Mouse (Mus musculus): ENCODE measurements around the gene Smtnl2. TPM values are rescaled to one million over a fixed set of nuclear protein-coding genes. Genes with fewer than 3 reads are reported as not detected.
"Not testable (repeated sequence)": the region's sequence is repeated elsewhere in the genome, so short reads cannot be mapped to it uniquely, and the experiment has no call there.

Smtnl2 gene
- polyA plus RNA-seq, 1 experiment from 2014 or later: 56.1 TPM

DNA sequence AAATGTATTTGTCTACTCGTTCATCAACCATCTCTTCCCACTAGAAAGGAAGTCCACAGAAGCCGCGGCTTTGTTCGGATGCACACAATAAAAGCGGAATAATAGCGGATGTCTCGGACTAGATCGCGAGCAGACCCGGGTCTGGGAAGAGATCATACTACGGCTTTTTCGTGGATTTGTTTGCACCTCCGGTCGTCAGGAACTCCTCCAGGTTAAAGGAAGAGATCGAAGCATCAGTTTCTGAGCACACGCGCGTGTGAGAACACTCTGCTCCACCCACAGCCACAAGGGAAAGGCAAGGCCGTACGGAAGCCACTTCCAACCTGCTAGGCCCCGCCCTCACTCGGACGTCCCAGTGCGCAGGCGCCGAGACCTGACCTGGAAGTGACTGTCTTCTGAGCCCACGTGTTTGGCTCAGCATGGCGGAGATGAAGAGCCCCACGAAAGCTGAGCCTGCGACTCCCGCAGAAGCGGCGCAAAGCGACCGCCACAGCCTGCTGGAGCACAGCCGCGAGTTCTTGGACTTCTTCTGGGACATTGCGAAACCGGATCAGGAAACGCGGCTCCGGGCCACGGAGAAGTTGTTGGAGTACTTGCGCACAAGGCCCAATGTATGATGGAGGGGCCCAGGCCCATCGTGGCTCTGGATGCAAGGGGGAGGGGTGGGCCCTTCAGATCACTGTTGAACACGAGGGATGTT is 29.6 kb upstream of the Smtnl2 start, which contains the start of gene Mybbp1a:
Gene Mybbp1a, plus strand, starts transcription at position 391 of the 700 bp plus-strand sequence.
- ATAC-seq (ENCODE audit: low FRiP score, low TSS enrichment): peak; percentile 94
- Histone ChIP-seq H3K4me3 (ENCODE audit: low read length) (peak within 1 kb of the TSS; percentile 87), H3K36me3 (ENCODE audit: control insufficient read depth, insufficient read depth, low read length) (peaks cover 39% of the 10 kb centered on the region), H3K9me3 (ENCODE audit: control insufficient read depth, low read length) (no peaks in the 10 kb centered on the region), H3K27ac (ENCODE audit: low read depth, low read length) (peak within 1 kb of the TSS; percentile 86), H3K4me2 (replicated peaks; ENCODE audit: low read depth, low read length) (peak within 1 kb of the TSS; percentile 90), H3K4me1 (ENCODE audit: control insufficient read depth, insufficient read depth, low read length) (peaks cover 13% of the 10 kb centered on the region), H3K27me3 (ENCODE audit: control insufficient read depth, insufficient read depth, low read length) (no peaks in the 10 kb centered on the region), H3K9ac (ENCODE audit: low read depth, low read length) (peak within 1 kb of the TSS; percentile 88)
- under 1% methylated on average over 46 of the region's 46 CpGs for WGBS

DNA sequence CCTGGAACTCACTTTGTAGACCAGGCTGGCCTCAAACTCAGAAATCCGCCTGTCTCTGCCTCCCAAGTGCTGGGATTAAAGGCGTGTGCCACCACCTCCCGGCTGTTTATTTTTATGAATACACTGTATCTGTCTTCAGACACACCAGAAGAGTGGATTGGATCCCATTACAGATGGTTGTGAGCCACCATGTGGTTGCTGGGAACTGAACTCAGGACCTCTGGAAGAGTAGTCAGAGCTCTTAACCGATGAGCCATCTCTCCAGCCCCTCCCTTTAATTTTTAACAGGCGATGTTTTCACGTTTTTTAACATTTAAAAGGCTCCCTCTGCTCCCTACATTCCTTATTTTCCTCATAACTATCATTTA is 29.1 kb upstream of the Smtnl2 start:
- peak overlapping the region; percentile 88; the same call in 1 of the 2 replicates for H3K9ac ChIP-seq (ENCODE audit: low read depth, low read length)
- 46% methylated on average over 6 of the region's 6 CpGs for WGBS

DNA sequence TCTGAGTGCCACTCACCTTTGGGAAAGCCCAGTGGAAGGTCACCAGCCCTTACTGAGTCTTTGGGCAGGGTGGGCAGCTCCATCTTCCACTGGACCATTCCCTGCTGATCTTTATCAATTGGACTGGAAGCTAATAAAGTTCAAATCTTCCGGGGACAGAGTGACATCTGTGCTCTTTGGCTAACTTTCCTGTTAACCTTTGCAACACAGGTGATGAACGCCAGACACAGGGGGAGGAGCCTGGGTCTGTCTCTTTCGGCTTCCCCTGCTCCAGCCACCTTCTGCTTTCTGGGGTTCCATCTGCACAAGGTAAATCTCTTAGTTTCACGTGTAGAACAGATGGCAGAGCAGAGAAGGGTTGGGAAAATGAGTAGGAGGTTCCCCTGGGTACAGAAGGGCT is 26.9 kb upstream of the Smtnl2 start:
- no peak overlapping the region for H3K9ac ChIP-seq (ENCODE audit: low read depth, low read length)
- ATAC-seq (ENCODE audit: low FRiP score, low TSS enrichment): no peak
- 58% methylated on average over 4 of the region's 4 CpGs for WGBS
- H3K4me1 ChIP-seq (ENCODE audit: control insufficient read depth, insufficient read depth, low read length): peaks cover 22% of the 10 kb centered on the region
- H3K36me3 ChIP-seq (ENCODE audit: control insufficient read depth, insufficient read depth, low read length): peaks cover 12% of the 10 kb centered on the region
- H3K27me3 ChIP-seq (ENCODE audit: control insufficient read depth, insufficient read depth, low read length): no peaks in the 10 kb centered on the region
- no peak overlapping the region for H3K4me2 ChIP-seq (replicated peaks; ENCODE audit: low read depth, low read length)
- no peak overlapping the region for H3K27ac ChIP-seq (ENCODE audit: low read depth, low read length)
- H3K4me3 ChIP-seq (ENCODE audit: low read length): no peak overlapping the region
- no peaks in the 10 kb centered on the region for H3K9me3 ChIP-seq (ENCODE audit: control insufficient read depth, low read length)

More for the DNA sequence above, 29.1 kb upstream of the Smtnl2 start:
- peak overlapping the region; percentile 90 for H3K4me2 ChIP-seq (replicated peaks; ENCODE audit: low read depth, low read length)
- not testable (repeated sequence) for H3K9me3 ChIP-seq (ENCODE audit: control insufficient read depth, low read length); H3K27me3 ChIP-seq (ENCODE audit: control insufficient read depth, insufficient read depth, low read length); ATAC-seq (ENCODE audit: low FRiP score, low TSS enrichment)
- H3K4me3 ChIP-seq (ENCODE audit: low read length): peak overlapping the region; percentile 87
- peak overlapping the region; percentile 86; the same call in 1 of the 2 replicates for H3K27ac ChIP-seq (ENCODE audit: low read depth, low read length)
- peaks cover 33% of the 10 kb centered on the region for H3K36me3 ChIP-seq (ENCODE audit: control insufficient read depth, insufficient read depth, low read length)
- peaks cover 18% of the 10 kb centered on the region for H3K4me1 ChIP-seq (ENCODE audit: control insufficient read depth, insufficient read depth, low read length)

DNA sequence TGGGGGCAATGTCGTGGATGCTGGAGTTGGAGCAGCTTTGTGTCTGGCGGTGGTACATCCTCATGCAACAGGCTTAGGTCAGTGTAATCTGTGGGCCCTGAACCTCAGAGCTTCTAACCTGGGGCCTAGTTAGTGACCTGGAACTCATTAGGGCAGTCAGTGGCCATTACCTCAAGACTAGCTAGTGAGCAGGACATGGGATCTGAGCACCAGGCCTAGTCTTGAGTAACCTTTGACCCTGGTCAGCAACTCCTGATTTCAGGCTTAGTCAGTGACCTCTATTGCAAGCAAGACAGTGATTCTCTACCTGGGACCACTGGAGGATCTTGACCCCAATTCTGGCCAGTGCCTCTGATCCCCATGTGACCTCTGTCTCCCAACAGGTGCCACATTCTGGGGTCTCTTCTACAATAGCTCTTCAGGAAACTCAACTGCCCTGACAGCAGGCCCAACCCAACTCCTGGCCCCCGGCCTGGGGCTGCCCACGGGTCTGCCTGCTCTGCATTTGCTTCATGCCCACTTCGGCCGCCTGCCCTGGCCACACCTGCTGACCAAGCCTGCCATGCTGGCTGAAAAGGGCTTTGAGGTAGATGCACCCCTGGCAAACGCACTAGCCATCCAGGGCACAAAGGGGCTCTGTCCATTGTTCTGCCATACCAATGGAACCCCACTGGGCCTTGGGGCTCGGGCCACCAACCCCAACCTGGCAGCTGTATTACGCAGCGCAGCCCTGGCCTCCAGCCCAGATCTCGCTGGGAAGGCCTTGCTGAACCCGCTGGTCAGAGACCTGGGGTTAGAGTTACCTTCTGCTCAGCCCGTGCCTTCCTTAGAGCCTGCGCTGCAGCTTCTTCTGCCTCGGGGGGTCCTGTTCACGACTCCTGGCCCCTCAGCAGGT is 25.5 kb upstream of the Smtnl2 start:
- Histone ChIP-seq H3K9ac (ENCODE audit: low read depth, low read length) (no peak overlapping the region), H3K27me3 (ENCODE audit: control insufficient read depth, insufficient read depth, low read length) (no peaks in the 10 kb centered on the region), H3K27ac (ENCODE audit: low read depth, low read length) (no peak overlapping the region), H3K9me3 (ENCODE audit: control insufficient read depth, low read length) (no peaks in the 10 kb centered on the region), H3K36me3 (ENCODE audit: control insufficient read depth, insufficient read depth, low read length) (no peaks in the 10 kb centered on the region), H3K4me3 (ENCODE audit: low read length) (no peak overlapping the region), H3K4me2 (replicated peaks; ENCODE audit: low read depth, low read length) (no peak overlapping the region), H3K4me1 (ENCODE audit: control insufficient read depth, insufficient read depth, low read length) (peaks cover 16% of the 10 kb centered on the region; the same call in 1 of the 2 replicates)
- ATAC-seq (ENCODE audit: low FRiP score, low TSS enrichment): no peak
- WGBS: 81% methylated on average over 16 of the region's 16 CpGs

DNA sequence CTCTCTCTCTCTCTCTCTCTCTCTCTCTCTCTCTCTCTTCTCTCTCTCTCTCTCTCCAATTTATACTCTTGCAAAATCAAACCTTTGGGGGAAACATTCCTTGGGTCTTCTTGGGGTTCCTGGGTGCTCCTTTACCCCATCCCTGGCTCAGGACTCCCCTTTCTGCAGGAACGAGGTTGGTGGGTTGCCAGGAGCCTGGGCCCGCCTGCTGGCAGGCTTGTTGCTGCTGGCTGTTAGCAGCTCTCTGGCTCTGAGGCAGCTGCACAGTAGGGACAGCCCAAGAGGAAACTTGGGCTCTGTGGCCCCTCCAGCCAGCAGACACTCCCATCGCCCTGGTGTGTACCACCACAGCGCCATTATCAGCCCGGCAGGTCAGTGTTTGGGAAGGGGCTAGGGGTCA is 24.8 kb upstream of the Smtnl2 start:
- no peak overlapping the region for H3K4me3 ChIP-seq (ENCODE audit: low read length)
- ATAC-seq (ENCODE audit: low FRiP score, low TSS enrichment): no peak
- no peaks in the 10 kb centered on the region for H3K9me3 ChIP-seq (ENCODE audit: control insufficient read depth, low read length)
- H3K4me1 ChIP-seq (ENCODE audit: control insufficient read depth, insufficient read depth, low read length): peaks cover 15% of the 10 kb centered on the region; the same call in 1 of the 2 replicates
- no peak overlapping the region for H3K27ac ChIP-seq (ENCODE audit: low read depth, low read length)
- no peak overlapping the region for H3K4me2 ChIP-seq (replicated peaks; ENCODE audit: low read depth, low read length)
- H3K9ac ChIP-seq (ENCODE audit: low read depth, low read length): no peak overlapping the region
- no peaks in the 10 kb centered on the region for H3K36me3 ChIP-seq (ENCODE audit: control insufficient read depth, insufficient read depth, low read length)
- WGBS: 69% methylated on average over 5 of the region's 5 CpGs
- no peaks in the 10 kb centered on the region for H3K27me3 ChIP-seq (ENCODE audit: control insufficient read depth, insufficient read depth, low read length)

DNA sequence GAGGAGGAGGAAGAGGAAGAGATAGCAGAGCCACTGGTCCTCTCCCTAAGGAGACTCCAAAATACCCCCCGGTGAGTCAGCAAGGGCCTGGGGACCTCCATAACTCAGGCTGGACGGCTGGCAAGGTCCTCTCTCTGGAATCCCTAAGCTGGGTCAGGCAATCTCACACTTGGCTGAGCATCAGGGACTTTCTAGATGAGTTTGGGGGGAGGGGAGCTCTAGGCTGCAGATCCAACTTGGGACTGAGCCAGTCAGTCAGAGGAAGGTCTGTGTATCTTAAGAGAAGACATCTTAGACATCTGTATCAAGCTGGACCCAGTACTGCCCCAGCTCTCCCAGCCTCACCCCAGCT is 24.2 kb upstream of the Smtnl2 start:
- Histone ChIP-seq H3K9me3 (ENCODE audit: control insufficient read depth, low read length) (no peaks in the 10 kb centered on the region), H3K27ac (ENCODE audit: low read depth, low read length) (no peak overlapping the region), H3K4me3 (ENCODE audit: low read length) (no peak overlapping the region), H3K36me3 (ENCODE audit: control insufficient read depth, insufficient read depth, low read length) (no peaks in the 10 kb centered on the region), H3K4me1 (ENCODE audit: control insufficient read depth, insufficient read depth, low read length) (peaks cover 15% of the 10 kb centered on the region; the same call in 1 of the 2 replicates), H3K4me2 (replicated peaks; ENCODE audit: low read depth, low read length) (no peak overlapping the region), H3K9ac (ENCODE audit: low read depth, low read length) (no peak overlapping the region), H3K27me3 (ENCODE audit: control insufficient read depth, insufficient read depth, low read length) (no peaks in the 10 kb centered on the region)
- 19% methylated on average over 2 of the region's 2 CpGs for WGBS
- ATAC-seq (ENCODE audit: low FRiP score, low TSS enrichment): peak; percentile 58

DNA sequence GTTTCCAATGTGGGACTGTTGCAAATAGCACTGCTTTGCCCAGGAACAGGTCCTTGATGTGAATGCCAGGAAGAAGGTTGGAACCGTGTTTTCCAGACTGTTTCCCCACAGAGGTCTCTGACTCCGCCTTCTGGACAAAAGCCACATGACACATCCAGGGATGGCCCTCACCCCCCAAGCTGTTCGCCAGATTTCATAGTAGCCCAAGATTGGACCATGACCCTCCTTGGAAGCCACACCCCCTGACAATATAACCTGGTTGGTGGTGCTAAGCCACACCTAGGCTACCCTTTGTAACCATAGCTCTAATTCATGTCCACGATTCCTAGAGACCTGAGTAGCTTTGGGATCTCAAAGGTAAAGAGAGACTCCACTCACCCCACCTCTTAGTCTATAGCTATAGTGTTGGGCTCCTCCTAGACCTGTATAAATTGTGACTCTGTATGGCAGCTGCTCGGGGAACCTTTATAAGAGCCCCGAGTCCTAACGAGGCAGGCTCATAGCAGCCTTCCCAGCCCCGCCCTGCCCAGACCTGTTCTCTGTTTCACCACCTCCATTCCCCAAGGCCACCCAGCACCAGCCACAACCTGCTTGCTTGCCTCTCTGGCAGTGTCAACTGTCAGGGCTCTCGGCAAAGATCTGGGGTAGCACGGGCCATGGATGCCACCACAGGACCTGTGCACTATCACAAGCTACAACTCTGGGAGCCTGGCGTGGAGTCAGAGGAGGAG is 23.6 kb upstream of the Smtnl2 start, which contains the start of gene Ggt6:
Gene Ggt6, plus strand, starts transcription at position 564 of the 731 bp plus-strand sequence.
- Histone ChIP-seq H3K27me3 (ENCODE audit: control insufficient read depth, insufficient read depth, low read length) (no peaks in the 10 kb centered on the region), H3K4me1 (ENCODE audit: control insufficient read depth, insufficient read depth, low read length) (peaks cover 15% of the 10 kb centered on the region; the same call in 1 of the 2 replicates), H3K4me2 (replicated peaks; ENCODE audit: low read depth, low read length) (no peak within 1 kb of the TSS), H3K9ac (ENCODE audit: low read depth, low read length) (no peak within 1 kb of the TSS), H3K4me3 (ENCODE audit: low read length) (no peak within 1 kb of the TSS), H3K9me3 (ENCODE audit: control insufficient read depth, low read length) (no peaks in the 10 kb centered on the region), H3K36me3 (ENCODE audit: control insufficient read depth, insufficient read depth, low read length) (no peaks in the 10 kb centered on the region), H3K27ac (ENCODE audit: low read depth, low read length) (no peak within 1 kb of the TSS)
- 58% methylated on average over 11 of the region's 11 CpGs for WGBS
- peak; percentile 41; the same call in 1 of the 2 replicates for ATAC-seq (ENCODE audit: low FRiP score, low TSS enrichment)

DNA sequence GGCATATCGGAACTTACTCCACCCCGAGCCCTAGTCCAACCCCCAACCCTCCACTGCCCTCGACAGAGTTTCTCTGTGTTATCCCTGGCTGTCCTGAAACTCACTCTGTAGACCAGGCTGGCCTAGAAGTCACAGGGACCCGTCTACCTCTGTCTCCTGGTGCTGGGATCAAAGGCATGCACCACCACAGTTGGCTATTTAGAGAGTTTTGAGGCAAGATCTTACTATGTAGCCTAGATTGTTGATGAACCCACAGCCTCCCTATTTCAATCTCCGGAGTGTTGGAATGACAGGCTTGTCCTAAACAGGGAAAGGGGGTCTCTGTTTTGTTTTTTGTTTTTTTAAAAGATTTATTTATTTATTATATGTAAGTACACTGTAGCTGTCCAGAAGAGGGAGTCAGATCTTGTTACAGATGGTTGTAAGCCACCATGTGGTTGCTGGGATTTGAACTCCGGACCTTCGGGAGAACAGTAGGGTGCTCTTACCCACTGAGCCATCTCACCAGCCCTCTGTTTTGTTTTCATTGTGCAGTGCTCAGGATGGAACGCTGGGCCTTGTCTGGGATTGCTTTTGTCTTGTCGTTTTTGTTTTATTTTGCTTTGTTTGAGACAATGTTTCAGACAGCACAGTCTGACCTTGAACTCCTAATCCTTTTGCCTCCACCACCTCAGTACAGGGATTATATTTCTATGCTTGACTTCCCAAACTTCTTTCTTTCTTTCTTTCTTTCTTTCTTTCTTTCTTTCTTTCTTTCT is 19.0 kb upstream of the Smtnl2 start:
- not testable (repeated sequence) for H3K4me2 ChIP-seq (replicated peaks; ENCODE audit: low read depth, low read length); H3K27ac ChIP-seq (ENCODE audit: low read depth, low read length); H3K36me3 ChIP-seq (ENCODE audit: control insufficient read depth, insufficient read depth, low read length); H3K9ac ChIP-seq (ENCODE audit: low read depth, low read length); H3K4me1 ChIP-seq (ENCODE audit: control insufficient read depth, insufficient read depth, low read length); H3K4me3 ChIP-seq (ENCODE audit: low read length); H3K9me3 ChIP-seq (ENCODE audit: control insufficient read depth, low read length); H3K27me3 ChIP-seq (ENCODE audit: control insufficient read depth, insufficient read depth, low read length)
- 68% methylated on average over 8 of the region's 9 CpGs for WGBS
- ATAC-seq (ENCODE audit: low FRiP score, low TSS enrichment): 0 out of 2 replicates have a peak, but pooled peaks have one; percentile 36
